In the genomic region with DNA sequence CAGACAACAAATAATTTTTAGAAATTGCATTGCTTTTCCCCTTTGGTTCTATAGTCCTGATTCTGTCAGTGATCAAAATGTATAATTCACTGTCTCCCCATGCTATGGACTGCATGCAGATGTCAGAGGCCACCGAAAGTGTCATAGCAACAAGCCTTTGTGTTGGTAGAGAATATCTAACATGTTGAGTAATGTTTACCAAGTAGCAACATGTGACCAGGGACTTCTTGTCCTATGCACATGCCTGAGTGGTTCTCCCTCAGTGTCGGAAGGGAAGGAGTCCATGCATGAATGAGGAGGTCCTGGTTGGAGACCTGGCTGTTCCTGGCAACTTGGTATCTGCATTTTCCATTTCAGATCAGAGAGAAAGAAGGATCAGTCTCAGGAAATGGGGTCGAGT, we compare ENCODE assay signal across 21 mouse cellular contexts.
DNase-seq lines count a peak whose midpoint lies in the region; ATAC-seq and TF ChIP-seq lines count a peak whose summit lies in the region.
"Had no signal": no experiment of that assay in that cellular context is flagged by ENCODE, and none has a peak within 500 bp of the region (broad histone marks: within the 10 kb centered on the region; RNA-seq: fewer than 3 reads in every experiment).

No protein-coding gene starts in this region.

- peak; percentile 51 to 63 for DNase-seq in kidney, adult 8-10 months
- peak; percentile 18 for DNase-seq in lung, postnatal 36 days
- DNase-seq in lung, adult 2 months: no peak
- peak; percentile 56 to 62 for DNase-seq in kidney, postnatal 36 days
- DNase-seq in embryo, embryonic 9.5 days (ENCODE audit: extremely low spot score): no peak
- no peak for DNase-seq in adrenal gland, adult (ENCODE audit: inconsistent age in 2 of 2, low spot score in 1 of 2)
- DNase-seq: adrenal gland, adult 8-10 months; B cell, adult 2 months; cerebellum, adult 2 months; cerebellum, postnatal 25 days; gastrocnemius, postnatal 25 days; heart, postnatal 10 days had no signal

- no peak for TF ChIP-seq POLR2A in lung, adult 2 months (IDR thresholded peaks at IDR 0.05; ENCODE audit: borderline replicate concordance, extremely low read depth, low read depth, low read length)

- no peaks in the 10 kb centered on the region for H3K9me3 ChIP-seq in kidney, embryonic 14.5 days (ENCODE audit: control insufficient read depth, low read length)
- H3K9me3 ChIP-seq in kidney, embryonic 16.5 days (ENCODE audit: low read length): no peaks in the 10 kb centered on the region
- H3K9me3 ChIP-seq: forebrain, embryonic 15.5 days; hindbrain, embryonic 10.5 days; limb, embryonic 13.5 days; midbrain, embryonic 12.5 days had no signal

- no peaks in the 10 kb centered on the region for H3K27me3 ChIP-seq in kidney, embryonic 14.5 days (ENCODE audit: control insufficient read depth, insufficient read depth, low read length)
- H3K27me3 ChIP-seq in kidney, embryonic 16.5 days (ENCODE audit: insufficient read depth, low read length): no peaks in the 10 kb centered on the region
- H3K27me3 ChIP-seq: forebrain, embryonic 15.5 days; midbrain, embryonic 12.5 days had no signal

- no peak overlapping the region for H3K4me2 ChIP-seq in kidney, embryonic 14.5 days (replicated peaks; ENCODE audit: low read depth, low read length)
- no peak overlapping the region for H3K4me2 ChIP-seq in kidney, embryonic 16.5 days (replicated peaks; ENCODE audit: low read depth, low read length)
- H3K4me2 ChIP-seq: forebrain, embryonic 15.5 days; limb, embryonic 13.5 days; liver, embryonic 11.5 days; midbrain, embryonic 12.5 days had no signal

- H3K4me1 ChIP-seq in kidney, embryonic 14.5 days (ENCODE audit: control insufficient read depth, insufficient read depth, low read length): peaks cover 17% of the 10 kb centered on the region; the same call in 1 of the 2 replicates
- H3K4me1 ChIP-seq in lung, adult 2 months (ENCODE audit: control insufficient read depth, insufficient read depth, low read length): no peaks in the 10 kb centered on the region
- peaks cover 32% of the 10 kb centered on the region for H3K4me1 ChIP-seq in kidney, embryonic 16.5 days (ENCODE audit: insufficient read depth, low read length)
- H3K4me1 ChIP-seq: limb, embryonic 13.5 days; midbrain, embryonic 12.5 days had no signal

- no peak for ATAC-seq in kidney, embryonic 14.5 days (ENCODE audit: low FRiP score, low TSS enrichment)
- ATAC-seq in kidney, embryonic 16.5 days (ENCODE audit: low FRiP score, low TSS enrichment): peak; percentile 80
- ATAC-seq: activated CD4-positive, CD25-positive, alpha-beta regulatory T cell, adult 4 months; forebrain, embryonic 15.5 days; hindbrain, embryonic 16.5 days had no signal

- 52% methylated on average over 3 of the region's 3 CpGs for WGBS in kidney, embryonic 14.5 days
- 51% methylated on average over 3 of the region's 3 CpGs for WGBS in lung, adult 2 months
- WGBS in kidney, embryonic 16.5 days: 48% methylated on average over 3 of the region's 3 CpGs

- no peak overlapping the region for H3K9ac ChIP-seq in kidney, embryonic 14.5 days (ENCODE audit: low read depth, low read length)
- H3K9ac ChIP-seq in kidney, embryonic 16.5 days (replicated peaks; ENCODE audit: low read length): no peak overlapping the region
- H3K9ac ChIP-seq: forebrain, embryonic 15.5 days; limb, embryonic 13.5 days; midbrain, embryonic 12.5 days had no signal

- no peak overlapping the region for H3K4me3 ChIP-seq in kidney, embryonic 14.5 days (ENCODE audit: low read length)
- no peak overlapping the region for H3K4me3 ChIP-seq in lung, adult 2 months (replicated peaks; ENCODE audit: extremely low read depth, low read depth, low read length)
- H3K4me3 ChIP-seq in kidney, embryonic 16.5 days (ENCODE audit: low read length): no peak overlapping the region
- H3K4me3 ChIP-seq: forebrain, embryonic 15.5 days; hindbrain, embryonic 10.5 days; limb, embryonic 13.5 days; midbrain, embryonic 12.5 days had no signal

- no peak for TF ChIP-seq CTCF in lung, adult 2 months (IDR thresholded peaks at IDR 0.05; ENCODE audit: insufficient read depth, low read length)

- H3K27ac ChIP-seq in kidney, embryonic 14.5 days (ENCODE audit: low read depth, low read length): no peak overlapping the region
- 0 out of 2 replicates have a peak overlapping the region, but pooled peaks have one; percentile 31 for H3K27ac ChIP-seq in kidney, embryonic 16.5 days (ENCODE audit: low read length)
- H3K27ac ChIP-seq: hindbrain, embryonic 10.5 days; limb, embryonic 13.5 days; midbrain, embryonic 12.5 days had no signal

- no peaks in the 10 kb centered on the region for H3K36me3 ChIP-seq in kidney, embryonic 14.5 days (ENCODE audit: control insufficient read depth, insufficient read depth, low read length)
- H3K36me3 ChIP-seq in kidney, embryonic 16.5 days (ENCODE audit: insufficient read depth, low read length): no peaks in the 10 kb centered on the region
- H3K36me3 ChIP-seq: forebrain, embryonic 15.5 days; hindbrain, embryonic 10.5 days; limb, embryonic 13.5 days; midbrain, embryonic 12.5 days had no signal

Comparison
In these comparisons a context has a peak if more than half of its experiments do, and no peak if none do; other contexts are left out.
1. DNase-seq: peak in kidney, adult 8-10 months (2 of 2), lung, postnatal 36 days (single experiment) and kidney, postnatal 36 days (2 of 2); none in lung, adult 2 months (single experiment), embryo, embryonic 9.5 days (single experiment) and adrenal gland, adult (0 of 2).